10 mouse cellular contexts compared by ENCODE assay signal in the genomic region with DNA sequence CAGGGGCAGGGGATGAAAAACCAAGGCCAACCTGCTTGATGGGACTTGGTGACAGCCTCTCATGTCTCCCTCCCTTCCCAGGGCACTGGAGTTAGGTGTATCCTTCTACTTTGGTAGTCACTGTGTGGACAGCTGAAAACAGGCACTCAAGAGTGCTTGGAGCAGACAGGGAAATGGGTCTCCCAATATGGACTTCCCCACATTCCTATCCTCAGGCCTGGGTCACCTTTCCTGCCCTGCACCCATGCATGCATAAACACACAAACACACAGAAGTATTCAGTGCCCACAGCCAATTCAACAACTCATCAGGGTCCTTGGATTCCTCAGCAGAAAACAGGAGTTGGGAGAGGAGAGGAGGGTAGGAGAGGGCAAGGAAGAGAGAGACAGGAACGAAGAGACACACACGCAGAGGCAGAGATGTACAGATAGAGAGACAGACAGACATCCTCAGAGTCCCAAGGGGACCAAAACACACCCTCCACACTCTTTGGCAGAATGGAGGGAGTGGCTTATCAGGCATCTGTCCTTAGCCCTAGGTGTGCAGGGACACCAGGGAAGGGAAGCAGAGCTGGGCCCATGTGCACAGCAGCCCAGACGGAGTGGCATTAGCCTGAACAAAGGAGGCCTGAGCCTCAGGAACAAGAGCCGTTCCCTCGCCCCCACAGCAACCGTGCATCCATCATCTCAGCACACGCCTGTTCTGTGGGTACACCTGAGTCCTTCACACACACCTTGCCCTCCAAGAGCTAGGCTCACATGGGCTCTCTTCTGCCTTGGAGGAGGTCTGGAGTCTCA. TPM values are rescaled to one million over a fixed set of nuclear protein-coding genes. Genes with fewer than 3 reads are reported as not detected.
DNase-seq lines count a peak whose midpoint lies in the region; ATAC-seq and TF ChIP-seq lines count a peak whose summit lies in the region.
"Had no signal": no experiment of that assay in that cellular context is flagged by ENCODE, and none has a peak within 500 bp of the region (broad histone marks: within the 10 kb centered on the region; RNA-seq: fewer than 3 reads in every experiment).

No protein-coding gene starts in this region.

- peaks cover 10% of the 10 kb centered on the region for H3K36me3 ChIP-seq in heart, embryonic 12.5 days
- H3K36me3 ChIP-seq in ES-E14 (ENCODE audit: control insufficient read depth, insufficient read depth, low read length, poor library complexity, severe bottlenecking), result peaks cover 8% of the 10 kb centered on the region
- H3K36me3 ChIP-seq in heart, postnatal 0 days (replicated peaks; ENCODE audit: control insufficient read depth, insufficient read depth, low read length), result no peaks in the 10 kb centered on the region; the same call in 1 of the 2 replicates
- H3K36me3 ChIP-seq in midbrain, embryonic 11.5 days (ENCODE audit: control insufficient read depth, insufficient read depth, low read length), result peaks cover 4% of the 10 kb centered on the region; the same call in 1 of the 2 replicates

- no peak for DNase-seq in heart, adult 8-10 months (ENCODE audit: low spot score)
- no peak for DNase-seq in ES-E14 (ENCODE audit: low read depth, low spot score)
- no peak for DNase-seq in heart, postnatal 0 days (ENCODE audit: low spot score)
- DNase-seq in midbrain, embryonic 11.5 days (ENCODE audit: low spot score, missing footprints), result peak; percentile 87
- DNase-seq in adrenal gland, postnatal 10 days, result no peak
- DNase-seq in thymus, postnatal 10 days (ENCODE audit: low spot score in 2 of 2), result no peak
- no peak for DNase-seq in urinary bladder, adult 2 months (ENCODE audit: low spot score)
- DNase-seq: adrenal gland, adult 2 months; B cell, adult 2 months had no signal

- TF ChIP-seq CTCF in heart, postnatal 0 days (IDR thresholded peaks at IDR 0.05; ENCODE audit: low read depth), result no peak

- in situ Hi-C loops in ES-E14 (cut with MboI; ENCODE audit: low sequenced_read_pairs in 2 of 2, unreplicated experiment in 2 of 2), result no loop called here

- H3K27ac ChIP-seq in heart, embryonic 12.5 days (ENCODE audit: poor library complexity, severe bottlenecking), result peak overlapping the region; percentile 95
- H3K27ac ChIP-seq in ES-E14 (ENCODE audit: insufficient read depth, low read depth, low read length, poor library complexity, severe bottlenecking), result peak overlapping the region; percentile 95; the same call in 1 of the 2 replicates
- no peak overlapping the region for H3K27ac ChIP-seq in heart, postnatal 0 days (ENCODE audit: low read depth)
- H3K27ac ChIP-seq in midbrain, embryonic 11.5 days (ENCODE audit: low read depth, low read length), result peak overlapping the region; percentile 97; the same call in 1 of the 2 replicates

- no peak for TF ChIP-seq EP300 in heart, postnatal 0 days (IDR thresholded peaks at IDR 0.05; ENCODE audit: low read depth)

- 38% methylated on average over 7 of the region's 7 CpGs for WGBS in heart, embryonic 12.5 days
- 40% methylated on average over 7 of the region's 7 CpGs for WGBS in heart, postnatal 0 days
- 32% methylated on average over 7 of the region's 7 CpGs for WGBS in midbrain, embryonic 11.5 days

- H3K9me3 ChIP-seq in heart, embryonic 12.5 days (replicated peaks), result no peaks in the 10 kb centered on the region
- H3K9me3 ChIP-seq in ES-E14 (ENCODE audit: control insufficient read depth, insufficient read depth, low read depth, low read length), result no peaks in the 10 kb centered on the region
- H3K9me3 ChIP-seq in heart, postnatal 0 days (replicated peaks; ENCODE audit: control insufficient read depth, low read length), result no peaks in the 10 kb centered on the region
- no peaks in the 10 kb centered on the region for H3K9me3 ChIP-seq in midbrain, embryonic 11.5 days (ENCODE audit: control insufficient read depth, low read length)

- peaks cover 55% of the 10 kb centered on the region for H3K4me1 ChIP-seq in heart, embryonic 12.5 days (replicated peaks)
- peaks cover 6 to 17% of the 10 kb centered on the region in 2 experiments; a peak in 3 of 4 replicates for H3K4me1 ChIP-seq in ES-E14 (ENCODE audit: control insufficient read depth in 2 of 2, insufficient read depth in 2 of 2, low read length in 2 of 2, poor library complexity in 1 of 2)
- H3K4me1 ChIP-seq in heart, postnatal 0 days (ENCODE audit: control insufficient read depth, insufficient read depth), result peaks cover 40% of the 10 kb centered on the region
- peaks cover 32% of the 10 kb centered on the region for H3K4me1 ChIP-seq in midbrain, embryonic 11.5 days (ENCODE audit: control insufficient read depth, insufficient read depth, low read length)

- H3K4me2 ChIP-seq in heart, embryonic 12.5 days, result peak overlapping the region; percentile 88
- H3K4me2 ChIP-seq in heart, postnatal 0 days (ENCODE audit: low read depth, low read length), result 0 out of 2 replicates have a peak overlapping the region, but pooled peaks have one; percentile 4
- peak overlapping the region; percentile 96 for H3K4me2 ChIP-seq in midbrain, embryonic 11.5 days

- no peaks in the 10 kb centered on the region for H3K27me3 ChIP-seq in heart, embryonic 12.5 days (replicated peaks)
- H3K27me3 ChIP-seq in heart, postnatal 0 days (ENCODE audit: control insufficient read depth, insufficient read depth, low read length), result no peaks in the 10 kb centered on the region
- no peaks in the 10 kb centered on the region for H3K27me3 ChIP-seq in midbrain, embryonic 11.5 days (ENCODE audit: control insufficient read depth, insufficient read depth, low read length)

- peak overlapping the region; percentile 83 for H3K4me3 ChIP-seq in heart, embryonic 12.5 days
- H3K4me3 ChIP-seq in ES-E14 (ENCODE audit: insufficient read depth in 1 of 2, low read depth in 1 of 2, low read length in 2 of 2, poor library complexity in 1 of 2, severe bottlenecking in 1 of 2), result peak overlapping the region in 1 of 2 experiments; percentile 96; a peak in 3 of 4 replicates
- H3K4me3 ChIP-seq in heart, postnatal 0 days (ENCODE audit: low read depth, low read length), result no peak overlapping the region
- peak overlapping the region; percentile 96 for H3K4me3 ChIP-seq in midbrain, embryonic 11.5 days (ENCODE audit: low read depth, low read length)

- peak overlapping the region; percentile 54 for H3K9ac ChIP-seq in heart, embryonic 12.5 days
- peak overlapping the region; percentile 21; the same call in 1 of the 2 replicates for H3K9ac ChIP-seq in ES-E14 (ENCODE audit: insufficient read depth, low read depth, low read length, poor library complexity, severe bottlenecking)
- no peak overlapping the region for H3K9ac ChIP-seq in heart, postnatal 0 days (replicated peaks; ENCODE audit: low read depth, low read length)
- H3K9ac ChIP-seq in midbrain, embryonic 11.5 days (ENCODE audit: low read length), result peak overlapping the region; percentile 100

- no peak for ATAC-seq in heart, embryonic 12.5 days (ENCODE audit: insufficient number of reproducible peaks, low FRiP score)
- ATAC-seq in heart, postnatal 0 days (ENCODE audit: insufficient read depth, low read depth), result no peak
- no peak for ATAC-seq in midbrain, embryonic 11.5 days (ENCODE audit: low FRiP score)

RNA-seq across cellular contexts. Expression of gene Mex3a, which starts 2.8 kb away (rescaled TPM):
- polyA plus RNA-seq in heart, embryonic 12.5 days (2016; fragmentation: Nextera tagmentation; extraction: Ambion mirVana), result 11.8 and 13.9 TPM in 2 replicates
- total RNA-seq in heart, adult 8-10 months (2022), result under 1 TPM; 0.28 to 0.44 (median 0.33) TPM
- total RNA-seq in ES-E14 (2012; rRNA removed), result 24.9 and 29.8 TPM in 2 replicates
- 6.0 and 9.7 TPM in 2 replicates for total RNA-seq in heart, postnatal 0 days (2014; rRNA removed; ENCODE audit: low replicate concordance)
- polyA plus RNA-seq in heart, postnatal 0 days (2015; fragmentation: Nextera tagmentation; extraction: Ambion mirVana), result 2.6 and 2.7 TPM in 2 replicates
- polyA plus RNA-seq in midbrain, embryonic 11.5 days (2014; fragmentation: Nextera tagmentation; extraction: Ambion mirVana), result 44.5 and 45.1 TPM in 2 replicates
- total RNA-seq in adrenal gland, postnatal 10 days (2021), result 1 to 10 TPM; 5.5 to 5.6 TPM
- polyA plus RNA-seq in urinary bladder, adult 2 months (2012; rRNA removed), result 1.7 and 1.8 TPM in 2 replicates

RNA-seq across cellular contexts. Expression of gene Rab25, which starts 18.7 kb away (rescaled TPM):
- 0.55 TPM in 1 of 2 replicates, not detected in the other for polyA plus RNA-seq in heart, embryonic 12.5 days (2016; fragmentation: Nextera tagmentation; extraction: Ambion mirVana)
- not detected for total RNA-seq in heart, adult 8-10 months (2022)
- total RNA-seq in ES-E14 (2012; rRNA removed), result 2.1 and 4.0 TPM in 2 replicates
- total RNA-seq in heart, postnatal 0 days (2014; rRNA removed; ENCODE audit: low replicate concordance), result 0.39 and 2.5 TPM in 2 replicates
- 0.16 TPM in 1 of 2 replicates, not detected in the other for polyA plus RNA-seq in heart, postnatal 0 days (2015; fragmentation: Nextera tagmentation; extraction: Ambion mirVana)
- 0.25 and 0.86 TPM in 2 replicates for polyA plus RNA-seq in midbrain, embryonic 11.5 days (2014; fragmentation: Nextera tagmentation; extraction: Ambion mirVana)
- not detected for total RNA-seq in adrenal gland, postnatal 10 days (2021)
- polyA plus RNA-seq in urinary bladder, adult 2 months (2012; rRNA removed), result 135 and 174 TPM in 2 replicates
- total RNA-seq: adrenal gland, adult 2 months had no signal

RNA-seq across cellular contexts. Expression of gene Lmna, which starts 19.6 kb away (rescaled TPM):
- 108 and 113 TPM in 2 replicates for polyA plus RNA-seq in heart, embryonic 12.5 days (2016; fragmentation: Nextera tagmentation; extraction: Ambion mirVana)
- 100 to 1,000 TPM; 112 to 127 (median 118) TPM for total RNA-seq in heart, adult 8-10 months (2022)
- 80.1 and 121 TPM in 2 replicates for total RNA-seq in ES-E14 (2012; rRNA removed)
- total RNA-seq in heart, postnatal 0 days (2014; rRNA removed; ENCODE audit: low replicate concordance), result 156 and 210 TPM in 2 replicates
- 109 and 122 TPM in 2 replicates for polyA plus RNA-seq in heart, postnatal 0 days (2015; fragmentation: Nextera tagmentation; extraction: Ambion mirVana)
- 17.9 and 21.2 TPM in 2 replicates for polyA plus RNA-seq in midbrain, embryonic 11.5 days (2014; fragmentation: Nextera tagmentation; extraction: Ambion mirVana)
- total RNA-seq in adrenal gland, postnatal 10 days (2021), result 100 to 1,000 TPM; 102 to 104 TPM
- 171 and 182 TPM in 2 replicates for polyA plus RNA-seq in urinary bladder, adult 2 months (2012; rRNA removed)

RNA-seq across cellular contexts. Expression of gene Lamtor2, which starts 23.5 kb away (rescaled TPM):
- 108 and 114 TPM in 2 replicates for polyA plus RNA-seq in heart, embryonic 12.5 days (2016; fragmentation: Nextera tagmentation; extraction: Ambion mirVana)
- total RNA-seq in heart, adult 8-10 months (2022), result 100 to 1,000 TPM; 104 to 116 (median 107) TPM
- 108 and 112 TPM in 2 replicates for total RNA-seq in ES-E14 (2012; rRNA removed)
- 3.6 and 34.6 TPM in 2 replicates for total RNA-seq in heart, postnatal 0 days (2014; rRNA removed; ENCODE audit: low replicate concordance)
- 131 and 136 TPM in 2 replicates for polyA plus RNA-seq in heart, postnatal 0 days (2015; fragmentation: Nextera tagmentation; extraction: Ambion mirVana)
- polyA plus RNA-seq in midbrain, embryonic 11.5 days (2014; fragmentation: Nextera tagmentation; extraction: Ambion mirVana), result 87.2 and 103 TPM in 2 replicates
- total RNA-seq in adrenal gland, postnatal 10 days (2021), result 100 to 1,000 TPM; 131 to 132 TPM
- polyA plus RNA-seq in urinary bladder, adult 2 months (2012; rRNA removed), result 124 and 134 TPM in 2 replicates

RNA-seq across cellular contexts. Expression of gene Ubqln4, which starts 24.2 kb away (rescaled TPM):
- polyA plus RNA-seq in heart, embryonic 12.5 days (2016; fragmentation: Nextera tagmentation; extraction: Ambion mirVana), result 46.5 and 47.9 TPM in 2 replicates
- total RNA-seq in heart, adult 8-10 months (2022), result 10 to 100 TPM; 68.8 to 90.5 (median 77.6) TPM
- total RNA-seq in ES-E14 (2012; rRNA removed), result 103 and 135 TPM in 2 replicates
- total RNA-seq in heart, postnatal 0 days (2014; rRNA removed; ENCODE audit: low replicate concordance), result 74.9 and 82.4 TPM in 2 replicates
- 18.3 and 19.0 TPM in 2 replicates for polyA plus RNA-seq in heart, postnatal 0 days (2015; fragmentation: Nextera tagmentation; extraction: Ambion mirVana)
- 72.4 and 73.0 TPM in 2 replicates for polyA plus RNA-seq in midbrain, embryonic 11.5 days (2014; fragmentation: Nextera tagmentation; extraction: Ambion mirVana)
- total RNA-seq in adrenal gland, postnatal 10 days (2021), result 10 to 100 TPM; 63.9 to 73.1 TPM
- polyA plus RNA-seq in urinary bladder, adult 2 months (2012; rRNA removed), result 36.9 and 38.6 TPM in 2 replicates

Comparison
In these comparisons a context has a peak if more than half of its experiments do, and no peak if none do; other contexts are left out.
1. H3K4me2 ChIP-seq: peak in every context shown above with its lines; median percentile 96 in midbrain, embryonic 11.5 days; 88 in heart, embryonic 12.5 days; 4 in heart, postnatal 0 days.